Mouse (Mus musculus): Measurements from ENCODE around the gene Tapt1. TPM values are rescaled to one million over a fixed set of nuclear protein-coding genes. Genes with fewer than 3 reads are reported as not detected.

Gene Tapt1
- polyA plus RNA-seq, 1 experiment: 31.8 TPM

DNA sequence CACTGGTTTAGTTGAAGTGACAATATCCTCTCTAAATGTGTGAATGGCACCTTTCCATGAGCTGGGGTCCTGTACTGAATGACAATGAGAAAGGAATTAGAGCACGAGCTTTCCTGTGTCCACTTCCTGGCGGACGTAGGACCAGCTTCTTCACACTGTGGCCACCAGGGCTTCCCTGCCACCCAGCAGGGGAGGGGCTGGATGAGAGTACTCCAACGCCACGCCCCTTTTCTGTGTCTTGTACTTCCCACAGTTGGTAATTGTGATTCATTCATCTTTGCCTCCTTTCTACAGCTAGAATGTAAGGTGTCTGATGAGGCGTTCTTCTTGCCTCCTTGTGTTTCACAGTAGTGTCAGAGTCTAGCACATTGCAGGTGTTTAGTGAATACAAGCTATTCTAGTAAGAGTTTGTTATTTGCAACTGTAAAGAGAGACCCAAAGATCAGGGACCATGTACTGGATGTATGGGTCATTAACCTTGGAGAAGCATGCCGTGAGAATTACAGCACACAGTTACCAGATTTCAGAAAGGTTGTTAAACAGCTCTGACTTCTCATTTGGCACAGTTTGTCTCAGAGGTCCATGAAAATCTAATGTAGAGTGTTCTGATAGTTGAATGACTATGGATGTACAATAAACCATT, 29.5 kb upstream of the Tapt1 start:
- no peak for DNase-seq
- H3K4me1 ChIP-seq (ENCODE audit: control insufficient read depth, insufficient read depth, low read length): no peaks in the 10 kb centered on the region
- WGBS: 63% methylated on average over 7 of the region's 7 CpGs
- no peak for TF ChIP-seq CTCF (IDR thresholded peaks at IDR 0.05; ENCODE audit: insufficient read depth, low read length)
- no peak for TF ChIP-seq POLR2A (IDR thresholded peaks at IDR 0.05; ENCODE audit: borderline replicate concordance, extremely low read depth, low read depth, low read length)
- no peak overlapping the region for H3K4me3 ChIP-seq (replicated peaks; ENCODE audit: extremely low read depth, low read depth, low read length)

DNA sequence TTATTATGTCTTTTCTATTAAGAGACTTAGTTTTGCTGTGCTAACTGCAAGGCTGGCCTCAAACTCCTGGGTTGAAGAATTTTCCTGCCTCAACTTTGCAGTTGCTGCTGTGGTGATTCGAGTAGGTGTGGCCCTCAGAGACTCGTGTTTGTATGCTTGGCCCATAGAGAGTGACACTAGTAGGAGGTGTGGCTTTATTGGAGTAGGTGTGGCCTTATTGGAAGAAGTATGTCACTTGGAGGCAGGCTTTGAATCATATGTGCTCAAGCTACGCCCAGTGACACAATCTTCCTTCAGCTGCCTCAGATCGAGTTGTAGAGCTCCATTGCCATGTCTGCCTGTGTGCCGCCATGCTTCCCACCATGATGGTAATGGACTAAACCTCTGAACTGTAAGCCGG, 27.0 kb upstream of the Tapt1 start:
- Histone ChIP-seq H3K4me3 (replicated peaks; ENCODE audit: extremely low read depth, low read depth, low read length) (no peak overlapping the region), H3K4me1 (ENCODE audit: control insufficient read depth, insufficient read depth, low read length) (no peaks in the 10 kb centered on the region)
- WGBS: 70% methylated on average over 6 of the region's 6 CpGs
- TF ChIP-seq CTCF (IDR thresholded peaks at IDR 0.05; ENCODE audit: insufficient read depth, low read length) (no peak), POLR2A (IDR thresholded peaks at IDR 0.05; ENCODE audit: borderline replicate concordance, extremely low read depth, low read depth, low read length) (no peak)
- DNase-seq: no peak

DNA sequence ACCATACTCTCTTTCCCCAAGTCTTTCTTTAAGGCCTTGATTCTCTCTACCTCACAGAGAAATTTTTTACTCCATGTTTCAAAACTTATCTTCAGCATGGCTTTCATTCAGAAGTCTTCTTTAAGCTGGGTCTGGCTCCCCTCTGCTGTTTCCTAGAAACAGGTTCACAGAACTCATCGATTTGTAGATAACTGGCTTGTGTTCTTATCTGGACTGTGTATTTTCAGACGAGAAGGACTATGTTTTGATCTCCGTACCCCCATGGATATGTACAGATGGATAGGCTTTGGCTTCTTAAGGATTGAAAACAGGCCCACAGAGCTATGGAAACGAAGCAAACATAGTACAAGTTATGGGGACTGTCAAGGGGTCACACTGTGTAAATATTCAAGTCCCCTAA, 26.0 kb upstream of the Tapt1 start:
- TF ChIP-seq POLR2A (IDR thresholded peaks at IDR 0.05; ENCODE audit: borderline replicate concordance, extremely low read depth, low read depth, low read length): no peak
- TF ChIP-seq CTCF (IDR thresholded peaks at IDR 0.05; ENCODE audit: insufficient read depth, low read length): no peak
- no peak overlapping the region for H3K4me3 ChIP-seq (replicated peaks; ENCODE audit: extremely low read depth, low read depth, low read length)
- no peaks in the 10 kb centered on the region for H3K4me1 ChIP-seq (ENCODE audit: control insufficient read depth, insufficient read depth, low read length)
- DNase-seq: no peak
- WGBS: 60% methylated on average over 4 of the region's 4 CpGs

DNA sequence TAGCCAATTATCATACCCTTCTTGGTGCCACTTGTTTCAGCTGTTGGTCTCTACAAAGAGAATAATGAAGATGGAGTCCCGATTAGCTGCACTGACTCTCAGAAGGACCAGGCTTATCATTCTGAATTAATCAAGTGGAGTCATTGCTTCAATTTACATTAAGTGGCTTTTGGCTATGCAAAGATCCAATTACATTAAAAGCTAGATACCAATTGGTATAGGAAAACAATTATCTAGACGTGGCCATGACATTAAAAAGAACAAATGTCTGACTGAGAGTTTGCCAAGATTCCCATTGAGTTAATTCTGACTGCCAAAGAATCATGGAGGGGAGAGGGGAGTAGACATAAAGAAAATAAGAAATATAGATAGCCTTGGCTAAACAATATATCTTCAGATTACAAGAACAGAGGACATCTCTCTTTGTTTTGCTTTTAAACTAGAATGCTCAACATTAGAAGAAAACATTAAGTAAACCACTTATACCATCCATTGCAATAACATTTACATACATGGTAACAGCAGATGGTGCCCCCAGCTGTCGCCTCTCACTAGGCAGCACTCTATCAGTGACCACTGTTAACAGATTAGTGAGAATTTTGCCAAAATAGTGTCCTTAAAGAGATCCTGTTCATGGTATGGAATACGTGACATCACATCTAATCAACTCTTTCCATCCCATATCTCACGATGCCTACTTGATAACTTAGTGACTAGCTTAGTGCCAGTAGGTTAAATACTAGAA, 24.0 kb upstream of the Tapt1 start:
- TF ChIP-seq POLR2A (IDR thresholded peaks at IDR 0.05; ENCODE audit: borderline replicate concordance, extremely low read depth, low read depth, low read length) (no peak), CTCF (IDR thresholded peaks at IDR 0.05; ENCODE audit: insufficient read depth, low read length) (no peak)
- Histone ChIP-seq H3K4me1 (ENCODE audit: control insufficient read depth, insufficient read depth, low read length) (no peaks in the 10 kb centered on the region), H3K4me3 (replicated peaks; ENCODE audit: extremely low read depth, low read depth, low read length) (no peak overlapping the region)
- 83% methylated on average over 5 of the region's 5 CpGs for WGBS
- no peak for DNase-seq

GRCm38 (mm10) chr5:44249363-44249762, 22.9 kb upstream of the Tapt1 start:
- H3K4me3 ChIP-seq (replicated peaks; ENCODE audit: extremely low read depth, low read depth, low read length): no peak overlapping the region
- DNase-seq: no peak
- TF ChIP-seq CTCF (IDR thresholded peaks at IDR 0.05; ENCODE audit: insufficient read depth, low read length): no peak
- no peak for TF ChIP-seq POLR2A (IDR thresholded peaks at IDR 0.05; ENCODE audit: borderline replicate concordance, extremely low read depth, low read depth, low read length)
- 69% methylated on average over 6 of the region's 6 CpGs for WGBS
- H3K4me1 ChIP-seq (ENCODE audit: control insufficient read depth, insufficient read depth, low read length): no peaks in the 10 kb centered on the region

DNA sequence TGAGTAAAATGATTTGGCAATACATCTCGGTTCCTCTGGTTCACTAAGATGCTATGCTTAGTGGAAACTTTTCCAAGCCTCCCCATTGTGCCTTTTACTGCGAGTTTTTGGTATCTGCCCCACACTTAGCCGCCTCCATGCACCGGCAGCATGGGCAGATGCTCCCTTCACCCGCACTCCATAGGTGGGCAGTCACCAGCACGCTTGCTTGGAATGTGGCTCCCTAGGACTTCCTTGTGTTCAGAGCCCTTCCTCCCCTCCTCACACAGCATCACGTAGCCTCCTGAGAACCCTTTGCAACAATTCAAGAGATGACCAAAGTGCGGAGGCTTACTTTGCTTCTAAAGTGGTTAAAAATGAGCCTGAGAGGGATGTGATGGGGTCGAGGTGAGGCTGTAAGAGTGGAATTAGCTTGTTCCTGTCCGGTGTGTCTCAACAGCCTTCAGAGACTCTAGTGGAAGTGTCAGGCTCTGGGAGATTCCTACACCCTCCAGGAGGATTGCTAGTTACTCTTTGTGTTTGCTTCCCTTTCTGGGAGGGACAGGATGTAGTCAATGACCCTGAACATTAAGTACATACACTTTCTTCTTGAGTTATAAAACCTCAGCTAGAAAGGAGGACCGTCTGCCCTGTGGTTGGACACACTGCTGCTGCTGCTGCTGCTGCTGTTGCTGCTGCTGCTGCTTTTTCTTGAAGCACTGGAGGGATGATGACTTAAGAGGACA, 20.2 kb upstream of the Tapt1 start:
- Histone ChIP-seq H3K4me3 (replicated peaks; ENCODE audit: extremely low read depth, low read depth, low read length) (no peak overlapping the region), H3K4me1 (ENCODE audit: control insufficient read depth, insufficient read depth, low read length) (no peaks in the 10 kb centered on the region)
- DNase-seq: no peak
- TF ChIP-seq CTCF (IDR thresholded peaks at IDR 0.05; ENCODE audit: insufficient read depth, low read length): no peak
- no peak for TF ChIP-seq POLR2A (IDR thresholded peaks at IDR 0.05; ENCODE audit: borderline replicate concordance, extremely low read depth, low read depth, low read length)
- 35% methylated on average over 11 of the region's 11 CpGs for WGBS

DNA sequence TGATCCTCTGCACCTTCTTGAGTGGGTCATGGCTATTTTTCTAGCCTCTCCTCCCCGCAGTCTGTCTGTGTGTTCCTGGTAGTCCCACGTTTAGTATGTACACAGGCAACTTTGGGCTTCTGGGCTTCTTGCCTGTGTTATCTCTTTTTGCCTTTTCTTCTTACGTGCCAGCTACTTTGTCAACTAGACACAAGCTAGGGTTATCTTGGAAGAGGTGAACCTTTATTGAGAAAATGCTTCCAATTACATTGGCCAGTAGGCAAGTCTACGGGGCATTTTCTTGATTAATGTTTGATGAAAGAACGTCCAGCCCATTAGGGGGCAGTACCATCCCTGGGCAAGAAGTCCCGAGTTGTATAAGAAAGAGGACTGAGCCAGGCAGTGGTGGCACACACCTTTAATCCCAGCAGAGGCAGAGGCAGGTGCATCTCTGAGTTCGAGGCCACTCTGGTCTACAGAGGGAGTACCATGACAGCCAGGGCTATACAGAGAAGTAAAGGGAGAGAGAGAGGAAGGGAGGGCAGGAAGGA, 18.5 kb upstream of the Tapt1 start:
- no peaks in the 10 kb centered on the region; the same call in 1 of the 2 replicates for H3K4me1 ChIP-seq (ENCODE audit: control insufficient read depth, insufficient read depth, low read length)
- TF ChIP-seq POLR2A (IDR thresholded peaks at IDR 0.05; ENCODE audit: borderline replicate concordance, extremely low read depth, low read depth, low read length): no peak
- TF ChIP-seq CTCF (IDR thresholded peaks at IDR 0.05; ENCODE audit: insufficient read depth, low read length): no peak
- WGBS: 60% methylated on average over 7 of the region's 7 CpGs
- DNase-seq: no peak
- no peak overlapping the region for H3K4me3 ChIP-seq (replicated peaks; ENCODE audit: extremely low read depth, low read depth, low read length)

DNA sequence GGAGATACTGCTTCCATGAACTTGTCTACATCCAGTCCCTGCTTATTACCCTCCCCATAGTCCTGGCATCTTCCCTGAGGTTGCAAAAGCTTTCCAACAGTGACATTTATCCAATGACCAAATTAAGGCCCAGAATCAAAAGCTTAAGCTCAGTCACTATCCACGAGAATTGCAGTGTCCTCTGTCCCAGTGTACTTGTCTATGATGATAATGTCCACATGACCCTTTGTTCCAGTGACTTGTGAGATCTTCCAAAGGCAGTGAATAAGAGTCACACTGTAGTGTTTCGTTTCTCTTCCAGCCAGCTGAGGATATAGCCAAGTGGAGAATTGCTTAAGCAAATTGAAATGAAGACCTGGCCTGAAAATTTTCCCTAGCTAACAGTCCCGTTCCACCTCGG, 16.4 kb upstream of the Tapt1 start:
- WGBS: 76% methylated on average over 4 of the region's 4 CpGs
- no peak for DNase-seq
- Histone ChIP-seq H3K4me1 (ENCODE audit: control insufficient read depth, insufficient read depth, low read length) (peaks cover 11% of the 10 kb centered on the region), H3K4me3 (replicated peaks; ENCODE audit: extremely low read depth, low read depth, low read length) (no peak overlapping the region)
- no peak for TF ChIP-seq CTCF (IDR thresholded peaks at IDR 0.05; ENCODE audit: insufficient read depth, low read length)
- no peak for TF ChIP-seq POLR2A (IDR thresholded peaks at IDR 0.05; ENCODE audit: borderline replicate concordance, extremely low read depth, low read depth, low read length)

GRCm38 (mm10) chr5:44241726-44242125, 15.3 kb upstream of the Tapt1 start:
- Histone ChIP-seq H3K4me3 (replicated peaks; ENCODE audit: extremely low read depth, low read depth, low read length) (no peak overlapping the region), H3K4me1 (ENCODE audit: control insufficient read depth, insufficient read depth, low read length) (peaks cover 11% of the 10 kb centered on the region)
- TF ChIP-seq POLR2A (IDR thresholded peaks at IDR 0.05; ENCODE audit: borderline replicate concordance, extremely low read depth, low read depth, low read length) (no peak), CTCF (IDR thresholded peaks at IDR 0.05; ENCODE audit: insufficient read depth, low read length) (no peak)
- DNase-seq: no peak
- 93% methylated on average over 1 of the region's 1 CpGs for WGBS

All from lung, adult 2 months (tissue).